Mouse (Mus musculus) C2C12 (cell line): Measurements from ENCODE around the gene Rabggtb.

Experiments
- CEBPB ChIP-seq: IDR thresholded peaks from one replicate; pipeline ENCODE4 v1.6.1; 2011; ENCODE audit warnings: low read depth, mild to moderate bottlenecking, control low read depth, moderate library complexity
- CTCF ChIP-seq: IDR thresholded peaks from one replicate; pipeline ENCODE4 v1.5.1; 2011; ENCODE audit not compliant: control insufficient read depth, insufficient read depth, insufficient read length
- MAX ChIP-seq: IDR thresholded peaks from one replicate; pipeline ENCODE4 v1.6.1; 2011; ENCODE audit warnings: mild to moderate bottlenecking, control low read depth
- MYOD1 ChIP-seq: IDR thresholded peaks from one replicate; pipeline ENCODE4 v1.6.1; 2011; ENCODE audit warnings: low read depth; ENCODE audit not compliant: control insufficient read depth, insufficient read length

GRCm38 (mm10) chr3:153913510-153914243, 868 bp upstream of the Rabggtb start:
- no peak for TF ChIP-seq CTCF
- TF ChIP-seq MYOD1: no peak
- no peak for TF ChIP-seq CEBPB
- no peak for TF ChIP-seq MAX
